Mouse (Mus musculus): Measurements from ENCODE around the gene Wipi1. TPM values are rescaled to one million over a fixed set of nuclear protein-coding genes. Genes with fewer than 3 reads are reported as not detected.

Gene Wipi1
- polyA plus RNA-seq, 1 experiment from 2014 or later = 11.4 TPM

DNA sequence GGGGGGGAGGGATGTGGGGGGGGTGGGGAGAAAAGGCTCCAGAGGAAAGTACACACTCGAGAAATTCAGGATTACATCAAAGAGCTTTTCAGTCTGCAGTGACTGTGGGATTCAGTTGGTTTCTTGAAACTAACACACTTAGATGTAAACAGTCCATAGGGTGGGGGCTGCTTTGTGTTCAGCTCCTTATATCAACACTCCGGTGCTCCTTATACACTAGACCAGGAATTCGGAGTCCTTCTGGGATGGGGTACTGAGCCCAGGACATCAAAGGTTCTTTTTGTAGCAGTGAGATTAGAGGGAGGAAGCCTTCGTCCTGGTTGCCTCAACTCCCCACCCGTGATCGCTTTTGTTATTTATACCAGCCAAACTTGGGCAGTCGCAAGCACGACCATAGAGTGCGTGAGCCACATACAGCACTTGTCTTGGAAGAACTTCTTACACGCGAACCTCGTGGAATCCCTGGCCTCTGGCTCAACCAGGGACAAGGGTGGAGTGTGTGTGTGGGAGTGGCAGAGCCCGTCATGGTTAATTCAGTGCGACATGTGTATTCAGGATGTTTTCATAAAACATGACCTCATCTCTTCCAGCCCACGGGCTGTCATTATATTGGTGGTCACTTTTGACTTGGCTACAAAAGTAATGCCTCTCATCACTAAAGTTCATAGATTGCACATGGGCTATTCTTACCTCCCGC lies 65.3 kb downstream of the Wipi1 start:
- Histone ChIP-seq H3K9me3 (ENCODE audit: control insufficient read depth, low read length) (no peaks in the 10 kb centered on the region), H3K4me1 (ENCODE audit: control insufficient read depth, insufficient read depth, low read length) (no peaks in the 10 kb centered on the region), H3K9ac (ENCODE audit: low read length) (no peak overlapping the region), H3K36me3 (ENCODE audit: control insufficient read depth, insufficient read depth, low read length) (no peaks in the 10 kb centered on the region), H3K4me2 (ENCODE audit: low read depth) (no peak overlapping the region), H3K27ac (ENCODE audit: low read depth, low read length) (no peak overlapping the region), H3K27me3 (ENCODE audit: control insufficient read depth, insufficient read depth, low read length) (no peaks in the 10 kb centered on the region), H3K4me3 (ENCODE audit: low read depth, low read length) (no peak overlapping the region)
- ATAC-seq (ENCODE audit: insufficient read depth, low FRiP score, low TSS enrichment) (no peak), DNase-seq (ENCODE audit: low spot score) (no peak)
- WGBS = 72% methylated on average over 16 of the region's 16 CpGs

DNA sequence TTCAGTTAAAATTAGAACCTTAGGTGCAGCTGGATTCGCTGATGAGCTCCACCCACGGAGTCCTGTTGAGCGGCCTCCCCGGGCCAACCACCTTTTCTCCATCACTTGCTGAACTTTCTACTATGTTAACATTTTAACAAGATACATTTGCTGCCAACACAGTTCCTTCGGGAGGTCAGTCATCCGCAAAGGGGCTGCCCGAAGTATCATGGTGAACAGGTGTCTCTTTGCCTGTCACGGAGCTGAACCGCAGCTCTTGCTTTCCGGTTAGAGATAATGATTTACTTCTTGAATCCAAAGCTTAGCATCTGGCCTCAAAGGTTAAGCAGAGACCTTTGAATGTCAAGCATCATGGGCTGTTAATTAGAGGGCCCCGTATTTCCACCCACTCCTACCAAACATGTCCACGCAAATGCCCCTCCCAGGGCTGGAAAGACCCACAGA lies 66.0 kb downstream of the Wipi1 start:
- no peak overlapping the region for H3K4me2 ChIP-seq (ENCODE audit: low read depth)
- H3K4me1 ChIP-seq (ENCODE audit: control insufficient read depth, insufficient read depth, low read length) = no peaks in the 10 kb centered on the region
- H3K9ac ChIP-seq (ENCODE audit: low read length) = no peak overlapping the region
- WGBS = 62% methylated on average over 12 of the region's 12 CpGs
- H3K9me3 ChIP-seq (ENCODE audit: control insufficient read depth, low read length) = no peaks in the 10 kb centered on the region
- H3K27me3 ChIP-seq (ENCODE audit: control insufficient read depth, insufficient read depth, low read length) = no peaks in the 10 kb centered on the region
- H3K27ac ChIP-seq (ENCODE audit: low read depth, low read length) = no peak overlapping the region
- H3K36me3 ChIP-seq (ENCODE audit: control insufficient read depth, insufficient read depth, low read length) = no peaks in the 10 kb centered on the region
- ATAC-seq (ENCODE audit: insufficient read depth, low FRiP score, low TSS enrichment) (no peak), DNase-seq (ENCODE audit: low spot score) (no peak)
- no peak overlapping the region for H3K4me3 ChIP-seq (ENCODE audit: low read depth, low read length)

DNA sequence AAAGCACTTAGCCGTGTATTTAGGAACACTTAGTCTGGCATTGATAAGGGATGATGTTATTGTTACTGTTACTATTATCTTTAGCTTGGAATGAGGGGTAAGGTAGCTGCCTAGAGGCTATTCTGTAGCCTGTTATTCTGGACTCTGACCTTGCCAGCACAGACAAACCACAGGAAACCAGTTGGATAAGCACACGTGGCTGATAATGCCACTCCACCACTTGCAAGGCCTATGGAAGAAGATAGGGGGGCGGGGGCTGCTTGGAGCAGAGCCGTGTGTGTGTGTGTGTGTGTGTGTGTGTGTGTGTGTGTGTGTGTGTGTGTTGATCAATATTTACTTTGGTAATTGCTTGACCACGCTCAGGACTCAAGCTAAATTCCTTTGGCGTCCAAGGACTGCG lies 66.5 kb downstream of the Wipi1 start:
- Histone ChIP-seq H3K9me3 (ENCODE audit: control insufficient read depth, low read length) (no peaks in the 10 kb centered on the region), H3K4me1 (ENCODE audit: control insufficient read depth, insufficient read depth, low read length) (no peaks in the 10 kb centered on the region), H3K27ac (ENCODE audit: low read depth, low read length) (no peak overlapping the region), H3K4me3 (ENCODE audit: low read depth, low read length) (no peak overlapping the region), H3K27me3 (ENCODE audit: control insufficient read depth, insufficient read depth, low read length) (no peaks in the 10 kb centered on the region), H3K36me3 (ENCODE audit: control insufficient read depth, insufficient read depth, low read length) (no peaks in the 10 kb centered on the region), H3K4me2 (ENCODE audit: low read depth) (no peak overlapping the region), H3K9ac (ENCODE audit: low read length) (no peak overlapping the region)
- DNase-seq (ENCODE audit: low spot score) (no peak), ATAC-seq (ENCODE audit: insufficient read depth, low FRiP score, low TSS enrichment) (no peak)
- WGBS = 70% methylated on average over 7 of the region's 7 CpGs

DNA sequence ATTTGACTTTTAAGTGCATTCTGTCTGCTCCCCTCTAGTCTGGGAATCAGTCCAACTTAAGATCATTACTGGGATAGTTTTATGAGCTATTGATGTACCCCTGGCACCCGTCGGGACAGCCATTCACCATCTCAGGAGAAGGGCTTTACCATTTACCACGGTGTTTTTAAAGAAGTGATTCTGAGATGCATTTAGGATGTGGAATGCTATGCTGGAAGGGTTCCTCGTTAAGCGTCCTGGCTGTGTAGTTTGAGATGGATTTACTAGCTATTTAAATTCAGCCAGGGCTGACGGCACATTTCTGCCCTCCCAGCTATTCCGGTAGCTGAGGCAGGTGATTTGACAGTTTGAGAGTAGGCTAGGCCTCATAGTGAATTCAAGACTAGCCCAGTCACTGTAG lies 67.3 kb downstream of the Wipi1 start:
- H3K9ac ChIP-seq (ENCODE audit: low read length) = no peak overlapping the region
- no peaks in the 10 kb centered on the region for H3K36me3 ChIP-seq (ENCODE audit: control insufficient read depth, insufficient read depth, low read length)
- no peak for DNase-seq (ENCODE audit: low spot score)
- no peaks in the 10 kb centered on the region for H3K27me3 ChIP-seq (ENCODE audit: control insufficient read depth, insufficient read depth, low read length)
- no peak for ATAC-seq (ENCODE audit: insufficient read depth, low FRiP score, low TSS enrichment)
- no peaks in the 10 kb centered on the region for H3K4me1 ChIP-seq (ENCODE audit: control insufficient read depth, insufficient read depth, low read length)
- no peak overlapping the region for H3K27ac ChIP-seq (ENCODE audit: low read depth, low read length)
- 71% methylated on average over 7 of the region's 7 CpGs for WGBS
- no peak overlapping the region for H3K4me2 ChIP-seq (ENCODE audit: low read depth)
- H3K4me3 ChIP-seq (ENCODE audit: low read depth, low read length) = no peak overlapping the region
- H3K9me3 ChIP-seq (ENCODE audit: control insufficient read depth, low read length) = no peaks in the 10 kb centered on the region

DNA sequence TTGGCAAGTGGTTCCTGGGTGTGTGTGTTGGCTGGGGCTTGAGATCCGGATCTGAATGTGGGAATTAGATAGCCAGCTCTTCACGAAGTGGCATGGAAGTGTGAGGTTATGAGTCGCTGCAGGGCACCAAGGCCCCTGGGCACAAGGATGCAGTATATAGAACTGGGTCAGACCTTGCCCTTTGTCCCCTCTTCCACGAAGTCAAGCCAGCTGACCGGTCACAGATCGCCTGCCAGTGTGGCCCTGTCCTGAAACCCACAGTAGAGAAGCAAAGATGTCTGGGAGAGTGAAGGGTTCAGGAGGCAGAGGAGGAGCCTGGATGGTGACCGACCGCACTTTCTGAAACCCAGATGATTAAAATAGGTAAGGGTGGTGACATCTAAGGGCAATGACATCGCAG lies 68.3 kb downstream of the Wipi1 start:
- Histone ChIP-seq H3K27ac (ENCODE audit: low read depth, low read length) (no peak overlapping the region), H3K4me3 (ENCODE audit: low read depth, low read length) (no peak overlapping the region), H3K4me2 (ENCODE audit: low read depth) (no peak overlapping the region), H3K27me3 (ENCODE audit: control insufficient read depth, insufficient read depth, low read length) (no peaks in the 10 kb centered on the region), H3K9me3 (ENCODE audit: control insufficient read depth, low read length) (no peaks in the 10 kb centered on the region), H3K36me3 (ENCODE audit: control insufficient read depth, insufficient read depth, low read length) (no peaks in the 10 kb centered on the region), H3K4me1 (ENCODE audit: control insufficient read depth, insufficient read depth, low read length) (no peaks in the 10 kb centered on the region), H3K9ac (ENCODE audit: low read length) (no peak overlapping the region)
- no peak for ATAC-seq (ENCODE audit: insufficient read depth, low FRiP score, low TSS enrichment)
- DNase-seq (ENCODE audit: low spot score) = no peak
- WGBS = 91% methylated on average over 9 of the region's 9 CpGs

DNA sequence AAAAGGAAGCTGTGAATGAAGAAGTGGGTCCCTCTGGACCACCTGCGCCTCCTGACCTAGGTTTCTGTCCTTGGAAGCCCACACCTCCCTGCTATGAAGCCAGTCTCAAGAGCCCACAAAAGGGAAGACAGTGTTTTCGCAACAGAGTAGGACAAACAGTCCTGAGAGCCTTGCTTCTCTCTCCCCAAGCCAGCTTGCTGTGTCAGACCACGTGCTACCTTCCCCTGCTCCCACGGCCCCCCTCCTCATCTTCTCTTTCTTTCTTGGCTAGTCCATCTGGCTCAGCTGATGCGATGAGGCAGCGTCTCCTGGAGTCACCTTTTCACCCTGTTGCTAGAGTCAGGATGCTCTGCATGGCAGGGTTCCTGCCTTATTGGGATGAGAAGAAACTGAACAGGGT lies 72.5 kb downstream of the Wipi1 start:
- Histone ChIP-seq H3K9me3 (ENCODE audit: control insufficient read depth, low read length) (no peaks in the 10 kb centered on the region), H3K36me3 (ENCODE audit: control insufficient read depth, insufficient read depth, low read length) (no peaks in the 10 kb centered on the region), H3K9ac (ENCODE audit: low read length) (peak overlapping the region; percentile 6; the same call in 1 of the 2 replicates), H3K27ac (ENCODE audit: low read depth, low read length) (no peak overlapping the region), H3K27me3 (ENCODE audit: control insufficient read depth, insufficient read depth, low read length) (no peaks in the 10 kb centered on the region), H3K4me2 (ENCODE audit: low read depth) (no peak overlapping the region), H3K4me3 (ENCODE audit: low read depth, low read length) (no peak overlapping the region), H3K4me1 (ENCODE audit: control insufficient read depth, insufficient read depth, low read length) (no peaks in the 10 kb centered on the region)
- DNase-seq (ENCODE audit: low spot score) (peak; percentile 36), ATAC-seq (ENCODE audit: insufficient read depth, low FRiP score, low TSS enrichment) (no peak)
- 41% methylated on average over 6 of the region's 6 CpGs for WGBS

DNA sequence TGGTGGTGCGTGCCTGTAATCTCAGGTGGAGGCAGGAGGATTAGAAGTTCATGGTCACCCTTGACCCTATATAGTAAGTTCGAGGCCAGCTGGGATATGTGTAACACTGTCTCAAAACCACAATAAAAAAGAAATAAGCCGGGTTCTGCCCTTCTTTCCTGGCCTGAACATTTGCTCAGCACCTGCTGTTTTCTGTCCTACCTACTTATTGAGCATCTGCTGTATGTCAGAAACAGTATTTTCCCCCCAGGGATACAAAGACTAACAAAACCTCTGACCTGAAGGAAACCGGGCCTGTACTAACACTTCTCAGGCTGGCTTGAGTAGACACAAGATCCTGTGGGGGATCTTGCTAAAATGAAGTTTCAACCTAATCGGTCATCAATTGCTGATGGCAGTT lies 74.8 kb downstream of the Wipi1 start:
- Histone ChIP-seq H3K27me3 (ENCODE audit: control insufficient read depth, insufficient read depth, low read length) (no peaks in the 10 kb centered on the region), H3K27ac (ENCODE audit: low read depth, low read length) (no peak overlapping the region), H3K4me3 (ENCODE audit: low read depth, low read length) (no peak overlapping the region), H3K4me2 (ENCODE audit: low read depth) (no peak overlapping the region), H3K36me3 (ENCODE audit: control insufficient read depth, insufficient read depth, low read length) (no peaks in the 10 kb centered on the region), H3K9ac (ENCODE audit: low read length) (no peak overlapping the region), H3K4me1 (ENCODE audit: control insufficient read depth, insufficient read depth, low read length) (no peaks in the 10 kb centered on the region), H3K9me3 (ENCODE audit: control insufficient read depth, low read length) (no peaks in the 10 kb centered on the region)
- no peak for ATAC-seq (ENCODE audit: insufficient read depth, low FRiP score, low TSS enrichment)
- 75% methylated on average over 5 of the region's 5 CpGs for WGBS
- DNase-seq (ENCODE audit: low spot score) = no peak

DNA sequence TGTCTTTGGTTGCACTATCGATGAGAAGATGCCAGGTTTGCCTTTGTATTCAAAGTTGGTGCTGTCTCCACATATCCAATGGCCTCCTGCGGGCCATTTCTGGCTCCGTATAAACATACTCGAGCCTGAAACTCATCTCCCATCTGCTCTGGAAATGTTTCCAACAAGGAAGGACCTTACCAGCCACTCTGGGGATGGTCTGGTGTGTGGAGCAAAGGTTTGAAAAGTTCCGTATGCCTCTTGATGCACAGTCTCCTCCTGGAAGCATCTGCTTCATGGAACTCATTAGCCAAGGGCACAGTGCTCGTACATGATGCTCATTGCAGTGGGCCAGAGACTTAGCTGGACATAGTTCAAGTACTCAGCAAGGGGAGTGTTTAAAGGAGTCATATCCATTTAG lies 75.8 kb downstream of the Wipi1 start:
- no peak overlapping the region for H3K4me3 ChIP-seq (ENCODE audit: low read depth, low read length)
- WGBS = 86% methylated on average over 6 of the region's 6 CpGs
- no peak overlapping the region for H3K27ac ChIP-seq (ENCODE audit: low read depth, low read length)
- H3K9me3 ChIP-seq (ENCODE audit: control insufficient read depth, low read length) = no peaks in the 10 kb centered on the region
- H3K27me3 ChIP-seq (ENCODE audit: control insufficient read depth, insufficient read depth, low read length) = no peaks in the 10 kb centered on the region
- DNase-seq (ENCODE audit: low spot score) = no peak
- no peaks in the 10 kb centered on the region for H3K36me3 ChIP-seq (ENCODE audit: control insufficient read depth, insufficient read depth, low read length)
- no peak for ATAC-seq (ENCODE audit: insufficient read depth, low FRiP score, low TSS enrichment)
- H3K4me1 ChIP-seq (ENCODE audit: control insufficient read depth, insufficient read depth, low read length) = no peaks in the 10 kb centered on the region
- H3K4me2 ChIP-seq (ENCODE audit: low read depth) = no peak overlapping the region
- no peak overlapping the region for H3K9ac ChIP-seq (ENCODE audit: low read length)

DNA sequence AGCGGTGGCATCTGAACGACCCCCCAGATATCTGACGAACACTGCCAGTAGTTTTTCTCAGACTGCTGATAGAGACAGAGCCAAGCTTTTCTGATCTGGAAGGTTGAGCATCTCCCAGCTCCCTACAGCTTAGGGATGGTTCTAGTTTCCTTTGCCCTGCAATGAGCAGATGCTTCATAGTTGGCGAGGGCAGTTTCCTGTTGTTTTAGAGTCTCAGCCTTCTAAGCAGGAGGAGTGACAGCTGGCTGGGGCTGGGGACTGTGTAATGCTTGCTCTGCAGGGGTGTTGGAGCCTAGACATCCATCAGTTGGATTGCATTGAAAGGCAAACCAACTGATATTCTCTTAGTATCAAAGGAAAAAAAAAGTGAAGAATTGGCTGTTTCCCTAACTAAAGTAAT lies 81.7 kb downstream of the Wipi1 start:
- Histone ChIP-seq H3K4me3 (ENCODE audit: low read depth, low read length) (no peak overlapping the region), H3K27me3 (ENCODE audit: control insufficient read depth, insufficient read depth, low read length) (no peaks in the 10 kb centered on the region), H3K4me1 (ENCODE audit: control insufficient read depth, insufficient read depth, low read length) (no peaks in the 10 kb centered on the region), H3K9ac (ENCODE audit: low read length) (no peak overlapping the region), H3K27ac (ENCODE audit: low read depth, low read length) (no peak overlapping the region), H3K36me3 (ENCODE audit: control insufficient read depth, insufficient read depth, low read length) (no peaks in the 10 kb centered on the region), H3K4me2 (ENCODE audit: low read depth) (no peak overlapping the region), H3K9me3 (ENCODE audit: control insufficient read depth, low read length) (no peaks in the 10 kb centered on the region)
- no peak for DNase-seq (ENCODE audit: low spot score)
- ATAC-seq (ENCODE audit: insufficient read depth, low FRiP score, low TSS enrichment) = no peak
- 79% methylated on average over 4 of the region's 4 CpGs for WGBS
